8 mouse cellular contexts compared by ENCODE assay signal in genomic region chr3:123159139-123159824, GRCm38 (mm10).
A peak's percentile ranks its signal among the peaks of the same experiment; 100 is the strongest.
DNase-seq lines count a peak whose midpoint lies in the region; ATAC-seq and TF ChIP-seq lines count a peak whose summit lies in the region.

No protein-coding gene starts in this region.

- H3K9ac ChIP-seq in hindbrain, embryonic 15.5 days: no peak overlapping the region
- no peak overlapping the region for H3K9ac ChIP-seq in midbrain, embryonic 14.5 days (replicated peaks; ENCODE audit: low read length)

- no peaks in the 10 kb centered on the region for H3K36me3 ChIP-seq in spleen, adult 2 months (ENCODE audit: control insufficient read depth, insufficient read depth, low read length)
- H3K36me3 ChIP-seq in hindbrain, embryonic 15.5 days: no peaks in the 10 kb centered on the region
- no peaks in the 10 kb centered on the region for H3K36me3 ChIP-seq in midbrain, embryonic 14.5 days (ENCODE audit: control insufficient read depth, insufficient read depth, low read length)

- DNase-seq in spleen, adult 2 months (ENCODE audit: low read depth in 1 of 2, low spot score in 2 of 2): peak in 1 of 2 experiments; percentile 16
- DNase-seq in spleen, postnatal 14 days (ENCODE audit: low spot score in 2 of 2): no peak
- DNase-seq in cerebellum, postnatal 10 days: peak; percentile 72 to 75
- DNase-seq in gastrocnemius, adult 18-20 months (ENCODE audit: low spot score): peak; percentile 78
- peak; percentile 59 to 67 for DNase-seq in left cerebral cortex, adult 18-20 months (ENCODE audit: low spot score in 2 of 2)
- DNase-seq in midbrain, embryonic 14.5 days: peak; percentile 84
- peak; percentile 49 for DNase-seq in telencephalon, adult 2 months (ENCODE audit: low read depth, low spot score)

- 41% methylated on average over 9 of the region's 9 CpGs for WGBS in spleen, adult 2 months
- 31% methylated on average over 9 of the region's 9 CpGs for WGBS in hindbrain, embryonic 15.5 days
- 38% methylated on average over 9 of the region's 9 CpGs for WGBS in midbrain, embryonic 14.5 days

- no peak overlapping the region for H3K27ac ChIP-seq in spleen, adult 2 months (ENCODE audit: insufficient read depth, low read length)
- no peak overlapping the region for H3K27ac ChIP-seq in hindbrain, embryonic 15.5 days (replicated peaks)
- H3K27ac ChIP-seq in midbrain, embryonic 14.5 days (replicated peaks; ENCODE audit: low read depth, low read length): no peak overlapping the region

- H3K4me1 ChIP-seq in spleen, adult 2 months (ENCODE audit: control insufficient read depth, insufficient read depth, insufficient read length): no peaks in the 10 kb centered on the region
- H3K4me1 ChIP-seq in hindbrain, embryonic 15.5 days (replicated peaks): no peaks in the 10 kb centered on the region
- no peaks in the 10 kb centered on the region for H3K4me1 ChIP-seq in midbrain, embryonic 14.5 days (ENCODE audit: control insufficient read depth, insufficient read depth, low read length)

- no peak for TF ChIP-seq POLR2A in spleen, adult 2 months (IDR thresholded peaks at IDR 0.05; ENCODE audit: low read depth, low read length)

- TF ChIP-seq CTCF in spleen, adult 2 months (IDR thresholded peaks at IDR 0.05; ENCODE audit: extremely low read depth, insufficient read depth, insufficient read length, insufficient replicate concordance): peak; percentile 23; the same call in 1 of the 2 replicates

- H3K27me3 ChIP-seq in spleen, adult 2 months (ENCODE audit: control insufficient read depth, insufficient read depth, low read length): no peaks in the 10 kb centered on the region
- H3K27me3 ChIP-seq in hindbrain, embryonic 15.5 days: no peaks in the 10 kb centered on the region
- H3K27me3 ChIP-seq in midbrain, embryonic 14.5 days (ENCODE audit: control insufficient read depth, insufficient read depth, low read length): no peaks in the 10 kb centered on the region

- no peaks in the 10 kb centered on the region for H3K9me3 ChIP-seq in hindbrain, embryonic 15.5 days
- no peaks in the 10 kb centered on the region for H3K9me3 ChIP-seq in midbrain, embryonic 14.5 days (ENCODE audit: control insufficient read depth, low read length)

- no peak overlapping the region for H3K4me2 ChIP-seq in hindbrain, embryonic 15.5 days
- no peak overlapping the region for H3K4me2 ChIP-seq in midbrain, embryonic 14.5 days (ENCODE audit: low read length)

- ATAC-seq in hindbrain, embryonic 15.5 days (ENCODE audit: low FRiP score, low read depth): peak; percentile 69; the same call in 1 of the 2 replicates
- peak; percentile 43; the same call in 1 of the 2 replicates for ATAC-seq in midbrain, embryonic 14.5 days (ENCODE audit: low FRiP score, low TSS enrichment)

- no peak overlapping the region for H3K4me3 ChIP-seq in spleen, adult 2 months (ENCODE audit: extremely low read depth, insufficient read depth, insufficient read length)
- no peak overlapping the region for H3K4me3 ChIP-seq in hindbrain, embryonic 15.5 days
- no peak overlapping the region for H3K4me3 ChIP-seq in midbrain, embryonic 14.5 days (replicated peaks; ENCODE audit: low read depth, low read length)

Comparison
In these comparisons a context has a peak if more than half of its experiments do, and no peak if none do; other contexts are left out.
1. DNase-seq: peak in cerebellum, postnatal 10 days (2 of 2), gastrocnemius, adult 18-20 months (single experiment), left cerebral cortex, adult 18-20 months (2 of 2), midbrain, embryonic 14.5 days (single experiment) and telencephalon, adult 2 months (single experiment); none in spleen, postnatal 14 days (0 of 2).